Mouse (Mus musculus) forebrain, embryonic 11.5 days (tissue): ENCODE data around the gene Myrf. TPM values are rescaled to one million over a fixed set of nuclear protein-coding genes. Genes with fewer than 3 reads are reported as not detected.
A peak's percentile ranks its signal among the peaks of the same experiment; 100 is the strongest.

ENCODE experiments used
- ATAC-seq: fragments of 200-750 bp; cut with Nextera tagmentation; replicated peaks from 2 replicates; pipeline ENCODE4 v1.8.0; 2017; ENCODE audit warnings: moderate TSS enrichment; ENCODE audit not compliant: low FRiP score
- DNase-seq: peaks from one replicate; pipeline ENCODE4 v3.0.0-alpha.2; 2017; ENCODE audit warnings: low spot score
- H3K27ac ChIP-seq: fragments of 300-500 bp; sonication (generic); 2 replicates; pipeline ENCODE4 v1.5.1; 2014; ENCODE audit warnings: low read depth, low read length
- H3K27me3 ChIP-seq: fragments of 300-500 bp; sonication (generic); 2 replicates; pipeline ENCODE4 v1.6.1; 2014; ENCODE audit warnings: mild to moderate bottlenecking, low read length, mixed read lengths; ENCODE audit not compliant: control insufficient read depth, insufficient read depth
- H3K36me3 ChIP-seq: fragments of 300-500 bp; sonication (generic); 2 replicates; pipeline ENCODE4 v1.6.1; 2014; ENCODE audit warnings: mild to moderate bottlenecking, low read length, moderate library complexity, mixed read lengths; ENCODE audit not compliant: control insufficient read depth, insufficient read depth
- H3K4me1 ChIP-seq: fragments of 300-500 bp; sonication (generic); replicated peaks from 2 replicates; pipeline ENCODE4 v1.6.1; 2014; ENCODE audit warnings: low read length, mixed read lengths; ENCODE audit not compliant: control insufficient read depth, insufficient read depth
- H3K4me2 ChIP-seq: fragments of 300-500 bp; sonication (generic); 2 replicates; pipeline ENCODE4 v1.6.1; 2014; ENCODE audit warnings: low read depth, mild to moderate bottlenecking, low read length, moderate library complexity, mixed read lengths; ENCODE audit not compliant: severe bottlenecking
- H3K4me3 ChIP-seq: fragments of 300-500 bp; sonication (generic); 2 replicates; pipeline ENCODE4 v1.5.1; 2014; ENCODE audit warnings: low read depth, low read length
- H3K9ac ChIP-seq: fragments of 300-500 bp; sonication (generic); 2 replicates; pipeline ENCODE4 v1.6.1; 2014; ENCODE audit warnings: low read length
- H3K9me3 ChIP-seq: fragments of 300-500 bp; sonication (generic); 2 replicates; pipeline ENCODE4 v1.6.1; 2016; ENCODE audit warnings: low read length, mixed read lengths; ENCODE audit not compliant: control insufficient read depth
- WGBS: fragments of 180-500 bp; shearing (Covaris S2); extraction: QIAGEN DNeasy Blood & Tissue Kit; methylation state at CpG from one replicate; pipeline ENCODE4 v1.1.7; 2014; 5-methylcytosine and 5-hydroxymethylcytosine counted together
- polyA plus RNA-seq: library from polyadenylated mRNA; unstranded; fragments of >200 nt; fragmentation: Nextera tagmentation; extraction: Ambion mirVana; gene quantifications from 2 replicates; pipeline ENCODE4 v1.2.1, GENCODE M21; 2014

Myrf gene
- polyA plus RNA-seq, 1 experiment from 2014 or later = 2.1 TPM

DNA sequence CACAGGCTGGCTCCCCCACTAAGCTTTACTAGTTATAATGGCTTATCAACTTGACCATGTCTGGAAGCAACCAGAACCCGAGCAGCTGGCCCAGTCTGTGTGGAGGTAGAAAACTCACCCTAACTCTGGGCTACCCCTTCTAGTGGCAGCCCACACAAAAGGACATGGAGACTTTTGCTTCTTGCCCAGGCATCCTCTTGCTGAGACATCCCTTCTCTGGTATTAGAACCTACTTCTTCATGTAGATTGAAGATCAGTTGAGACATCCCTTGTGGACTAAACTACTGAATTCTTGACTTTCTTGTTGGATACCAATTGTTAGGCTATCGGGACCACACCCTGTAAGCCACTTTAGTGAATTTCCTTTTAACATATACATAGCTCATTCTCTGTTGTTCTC lies 42.3 kb downstream of the Myrf start:
- peaks cover 17% of the 10 kb centered on the region for H3K36me3 ChIP-seq
- H3K4me1 ChIP-seq = peaks cover 4% of the 10 kb centered on the region; the same call in 1 of the 2 replicates
- H3K4me3 ChIP-seq = no peak overlapping the region
- no peaks in the 10 kb centered on the region for H3K9me3 ChIP-seq
- 76% methylated on average over 2 of the region's 2 CpGs for WGBS
- H3K27ac ChIP-seq = no peak overlapping the region
- DNase-seq (no peak), ATAC-seq (no peak)
- H3K27me3 ChIP-seq = no peaks in the 10 kb centered on the region
- H3K4me2 ChIP-seq = no peak overlapping the region
- no peak overlapping the region for H3K9ac ChIP-seq

DNA sequence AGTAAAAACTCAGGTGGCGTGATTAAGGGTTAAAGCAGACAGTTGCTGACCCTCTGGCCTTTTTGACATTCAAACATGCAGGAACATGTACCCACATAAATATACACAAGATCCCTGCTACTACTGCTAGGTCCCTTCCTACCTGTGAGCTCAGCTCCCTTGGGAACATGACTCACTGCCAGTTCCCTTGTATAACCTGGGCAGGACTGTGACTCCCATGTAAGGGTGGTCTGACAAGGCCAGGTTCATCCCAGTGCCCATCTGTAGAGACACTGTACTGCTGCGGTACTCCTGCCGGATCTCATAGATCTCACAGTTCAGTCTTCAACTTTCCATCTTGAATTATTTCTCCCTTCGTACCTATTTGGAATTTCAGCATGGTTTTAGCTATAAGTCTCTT lies 43.4 kb downstream of the Myrf start:
- Histone ChIP-seq H3K27ac (no peak overlapping the region), H3K27me3 (no peaks in the 10 kb centered on the region), H3K36me3 (peaks cover 25% of the 10 kb centered on the region), H3K4me3 (no peak overlapping the region), H3K4me2 (no peak overlapping the region), H3K9ac (no peak overlapping the region), H3K4me1 (no peaks in the 10 kb centered on the region), H3K9me3 (no peaks in the 10 kb centered on the region)
- 94% methylated on average over 4 of the region's 4 CpGs for WGBS
- no peak for DNase-seq
- ATAC-seq = no peak

DNA sequence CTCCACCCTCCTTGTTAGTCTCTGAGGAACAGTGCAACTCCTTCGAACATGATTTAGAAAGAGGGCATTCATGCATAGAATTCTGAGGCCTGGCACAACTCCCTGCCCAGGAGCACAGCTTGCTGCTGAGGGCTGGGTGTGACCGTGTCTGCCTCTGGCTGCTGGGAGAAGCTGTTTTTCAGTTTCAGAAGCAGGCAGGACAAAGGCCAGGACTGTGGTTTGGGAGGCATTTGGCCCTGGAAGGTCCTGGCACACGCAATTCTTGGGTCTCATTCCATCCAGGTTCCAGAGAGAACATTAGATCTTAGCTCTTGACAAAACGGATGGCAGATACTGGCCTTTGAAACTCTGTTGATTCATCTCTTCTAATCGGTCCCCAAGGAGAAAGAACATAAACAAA lies 45.3 kb downstream of the Myrf start:
- Histone ChIP-seq H3K27ac (no peak overlapping the region), H3K4me1 (no peaks in the 10 kb centered on the region; the same call in 1 of the 2 replicates), H3K4me3 (no peak overlapping the region), H3K9ac (no peak overlapping the region), H3K27me3 (no peaks in the 10 kb centered on the region), H3K4me2 (no peak overlapping the region), H3K9me3 (no peaks in the 10 kb centered on the region), H3K36me3 (peaks cover 25% of the 10 kb centered on the region)
- DNase-seq = no peak
- WGBS = 76% methylated on average over 5 of the region's 5 CpGs
- no peak for ATAC-seq

DNA sequence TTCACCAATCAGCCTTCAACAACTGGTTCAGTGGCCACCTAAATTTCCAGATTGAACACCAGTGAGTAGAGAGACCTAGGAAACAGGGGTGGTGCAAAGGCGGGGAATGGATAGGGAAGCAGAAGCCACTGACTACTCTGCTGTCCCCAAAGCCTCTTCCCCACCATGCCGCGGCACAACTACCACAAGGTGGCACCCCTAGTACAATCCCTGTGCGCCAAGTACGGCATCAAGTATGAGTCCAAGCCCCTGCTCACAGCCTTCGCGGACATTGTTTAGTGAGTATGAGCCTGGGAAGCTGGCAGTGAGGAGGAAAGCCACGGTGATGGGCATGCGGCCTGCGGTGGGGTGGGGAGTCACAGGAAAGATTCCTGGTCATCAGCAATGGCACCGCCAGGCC lies 46.2 kb downstream of the Myrf start:
- Histone ChIP-seq H3K36me3 (peaks cover 25% of the 10 kb centered on the region), H3K4me2 (no peak overlapping the region), H3K27me3 (no peaks in the 10 kb centered on the region), H3K27ac (no peak overlapping the region), H3K4me3 (no peak overlapping the region), H3K9ac (no peak overlapping the region), H3K4me1 (no peaks in the 10 kb centered on the region; the same call in 1 of the 2 replicates), H3K9me3 (no peaks in the 10 kb centered on the region)
- 87% methylated on average over 11 of the region's 11 CpGs for WGBS
- DNase-seq (no peak), ATAC-seq (no peak)

DNA sequence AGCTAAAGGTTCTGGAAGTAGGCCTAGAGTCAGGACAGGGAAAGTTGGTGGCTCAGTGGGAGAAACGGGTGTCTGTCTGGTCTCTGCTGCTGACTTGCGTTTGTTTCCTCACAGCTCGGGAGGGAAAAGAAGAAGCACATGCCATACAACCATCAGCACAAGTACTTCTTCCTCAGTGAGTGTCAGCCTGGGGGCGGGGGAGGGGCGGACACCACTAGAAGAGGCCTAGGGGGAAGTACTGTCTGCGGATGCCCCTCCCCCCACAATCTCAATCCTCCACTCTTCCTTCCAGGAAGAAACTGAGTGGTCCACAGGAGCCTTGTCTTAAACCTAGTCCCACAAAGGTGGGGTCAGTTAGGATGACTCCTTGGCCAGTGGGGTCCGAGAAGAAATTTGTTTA lies 49.2 kb downstream of the Myrf start:
- Histone ChIP-seq H3K36me3 (peaks cover 36% of the 10 kb centered on the region), H3K9me3 (no peaks in the 10 kb centered on the region), H3K4me1 (no peaks in the 10 kb centered on the region; the same call in 1 of the 2 replicates), H3K4me3 (no peak overlapping the region), H3K27ac (no peak overlapping the region), H3K4me2 (no peak overlapping the region), H3K27me3 (no peaks in the 10 kb centered on the region), H3K9ac (no peak overlapping the region)
- 87% methylated on average over 7 of the region's 7 CpGs for WGBS
- ATAC-seq (no peak; the same call in 1 of the 2 replicates), DNase-seq (no peak)

DNA sequence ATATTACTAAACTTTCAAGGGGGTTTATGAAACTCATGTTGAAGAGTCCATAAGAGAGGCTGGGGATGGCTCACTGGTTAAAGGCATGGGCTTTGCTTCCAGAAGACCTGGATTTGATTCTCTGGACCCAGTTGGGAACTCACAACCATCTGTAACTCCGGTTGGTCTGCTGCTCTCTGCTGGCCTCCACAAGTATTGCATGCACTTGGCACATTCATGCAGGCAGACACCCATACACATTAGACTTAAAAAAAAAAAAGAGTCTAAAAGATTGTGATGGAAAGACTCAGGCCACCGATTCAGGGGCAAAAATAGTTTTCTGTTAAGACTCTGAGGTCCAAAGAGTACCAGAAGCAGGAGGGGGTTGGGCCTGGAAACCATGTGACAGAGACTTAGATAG lies 49.8 kb downstream of the Myrf start:
- WGBS = 57% methylated on average over 2 of the region's 2 CpGs
- no peak overlapping the region for H3K27ac ChIP-seq
- H3K4me1 ChIP-seq = peaks cover 2% of the 10 kb centered on the region; the same call in 1 of the 2 replicates
- H3K4me2 ChIP-seq = no peak overlapping the region
- no peak overlapping the region for H3K9ac ChIP-seq
- no peak overlapping the region for H3K4me3 ChIP-seq
- ATAC-seq (no peak), DNase-seq (peak; percentile 86)
- peaks cover 40% of the 10 kb centered on the region for H3K36me3 ChIP-seq
- no peaks in the 10 kb centered on the region for H3K9me3 ChIP-seq
- no peaks in the 10 kb centered on the region for H3K27me3 ChIP-seq

DNA sequence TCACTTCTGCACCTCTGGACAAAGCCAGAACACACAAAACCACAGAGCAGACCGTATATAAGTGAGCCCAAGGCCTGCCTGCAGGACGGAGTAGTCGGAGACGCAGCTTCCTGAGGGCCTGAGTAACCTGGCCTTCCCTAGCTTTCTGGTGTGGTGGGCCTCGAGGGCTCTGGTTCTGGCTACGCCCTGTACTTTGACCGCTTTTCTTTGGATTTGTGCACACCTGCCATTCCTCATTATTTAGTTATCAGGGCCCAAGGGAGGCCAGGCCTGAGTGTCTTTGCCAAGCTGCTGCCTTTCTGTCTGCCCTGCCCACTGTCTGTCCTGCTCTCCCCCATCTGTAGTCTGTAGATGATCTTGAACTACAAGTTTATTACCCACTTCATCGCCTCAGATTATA lies 50.6 kb downstream of the Myrf start:
- ATAC-seq (no peak), DNase-seq (no peak)
- no peaks in the 10 kb centered on the region for H3K9me3 ChIP-seq
- peaks cover 40% of the 10 kb centered on the region for H3K36me3 ChIP-seq
- H3K4me1 ChIP-seq = peaks cover 2% of the 10 kb centered on the region; the same call in 1 of the 2 replicates
- H3K4me3 ChIP-seq = no peak overlapping the region
- WGBS = 95% methylated on average over 8 of the region's 8 CpGs
- H3K27ac ChIP-seq = no peak overlapping the region
- H3K27me3 ChIP-seq = no peaks in the 10 kb centered on the region
- H3K4me2 ChIP-seq = no peak overlapping the region
- H3K9ac ChIP-seq = no peak overlapping the region

DNA sequence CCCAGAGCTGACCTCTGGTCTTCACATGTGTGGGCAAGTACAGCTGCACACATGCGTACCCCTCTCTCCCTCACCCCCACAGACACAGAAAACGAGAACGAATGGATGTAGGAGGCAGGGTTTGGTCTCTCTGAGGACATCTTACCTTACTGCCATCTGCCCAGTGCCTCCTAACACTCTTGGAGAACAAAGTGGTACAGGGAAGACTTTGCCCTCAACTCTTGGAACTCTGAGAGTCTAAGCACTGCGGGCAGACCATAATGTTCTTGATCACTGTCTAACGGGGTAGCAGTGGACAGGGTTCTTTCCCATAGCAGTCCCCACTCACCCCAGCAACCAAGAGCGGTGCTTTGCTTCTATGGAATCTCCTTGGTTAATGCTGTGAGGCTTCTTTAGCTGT lies 51.5 kb downstream of the Myrf start:
- H3K27me3 ChIP-seq = no peaks in the 10 kb centered on the region
- H3K4me2 ChIP-seq = no peak overlapping the region
- no peak for ATAC-seq
- H3K27ac ChIP-seq = no peak overlapping the region
- no peak for DNase-seq
- H3K9ac ChIP-seq = no peak overlapping the region
- WGBS = 97% methylated on average over 6 of the region's 6 CpGs
- H3K4me3 ChIP-seq = no peak overlapping the region
- H3K36me3 ChIP-seq = peaks cover 40% of the 10 kb centered on the region
- H3K9me3 ChIP-seq = no peaks in the 10 kb centered on the region
- H3K4me1 ChIP-seq = peaks cover 11% of the 10 kb centered on the region; the same call in 1 of the 2 replicates

DNA sequence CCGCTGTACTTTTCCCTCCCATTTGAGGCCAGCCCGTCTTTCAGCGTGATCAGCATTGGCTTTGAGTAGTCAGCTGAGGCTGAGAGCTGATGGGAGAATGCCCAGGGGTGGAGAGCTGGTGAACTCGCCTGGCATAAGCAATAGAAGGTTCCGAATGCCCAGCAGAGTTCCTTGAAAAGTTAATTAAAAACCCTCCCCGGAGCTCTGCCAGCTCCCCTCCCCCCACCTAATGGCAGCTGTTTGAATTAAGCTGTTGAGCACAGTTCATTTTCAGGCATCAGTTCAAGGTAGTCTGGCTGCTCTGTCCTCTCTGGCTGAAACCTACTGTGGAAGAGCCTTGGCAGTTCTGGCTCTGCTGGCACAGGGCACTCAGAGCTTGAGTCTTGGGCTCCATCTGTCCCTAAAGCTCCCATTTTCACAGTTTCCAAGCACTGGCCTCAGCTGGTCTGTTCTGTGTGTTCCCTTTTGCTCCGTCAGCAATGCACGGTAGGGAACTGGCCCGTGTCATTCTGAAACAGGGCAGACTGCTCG lies 52.2 kb downstream of the Myrf start:
- WGBS = 82% methylated on average over 10 of the region's 10 CpGs
- peaks cover 14% of the 10 kb centered on the region; the same call in 1 of the 2 replicates for H3K4me1 ChIP-seq
- no peaks in the 10 kb centered on the region for H3K9me3 ChIP-seq
- no peak for ATAC-seq
- no peak overlapping the region for H3K27ac ChIP-seq
- no peak for DNase-seq
- no peak overlapping the region for H3K4me2 ChIP-seq
- H3K9ac ChIP-seq = no peak overlapping the region
- no peak overlapping the region for H3K4me3 ChIP-seq
- H3K27me3 ChIP-seq = no peaks in the 10 kb centered on the region
- peaks cover 40% of the 10 kb centered on the region for H3K36me3 ChIP-seq
